Mouse (Mus musculus): ENCODE results near the gene Hltf. TPM values are rescaled to one million over a fixed set of nuclear protein-coding genes. Genes with fewer than 3 reads are reported as not detected.
A peak's percentile ranks its signal among the peaks of the same experiment; 100 is the strongest.
"Not testable (repeated sequence)": the region's sequence is repeated elsewhere in the genome, so short reads cannot be mapped to it uniquely, and the experiment has no call there.

Hltf gene
- 10 to 100 TPM; 10.4 to 14.2 TPM for total RNA-seq (2021)
- long read RNA-seq, experiment 1, full-length matches to known transcripts: 4 of 8 reads
- long read RNA-seq, experiment 1, partial matches to known transcripts: 1 of 8 reads
- long read RNA-seq, experiment 1, other reads (novel, unspliced or antisense): 3 of 8 reads
- long read RNA-seq, experiment 2, partial matches to known transcripts: 0 of 1 reads
- long read RNA-seq, experiment 2, other reads (novel, unspliced or antisense): 1 of 1 reads

GRCm38 (mm10) chr3:20057306-20058196 lies at the start of gene Hltf:
Hltf (plus strand) TSS chr3:20057811.
- DNase-seq: peak; percentile 97 to 98

GRCm38 (mm10) chr3:20010464-20010863 lies 47.1 kb upstream of the Hltf start:
- DNase-seq: no peak

DNA sequence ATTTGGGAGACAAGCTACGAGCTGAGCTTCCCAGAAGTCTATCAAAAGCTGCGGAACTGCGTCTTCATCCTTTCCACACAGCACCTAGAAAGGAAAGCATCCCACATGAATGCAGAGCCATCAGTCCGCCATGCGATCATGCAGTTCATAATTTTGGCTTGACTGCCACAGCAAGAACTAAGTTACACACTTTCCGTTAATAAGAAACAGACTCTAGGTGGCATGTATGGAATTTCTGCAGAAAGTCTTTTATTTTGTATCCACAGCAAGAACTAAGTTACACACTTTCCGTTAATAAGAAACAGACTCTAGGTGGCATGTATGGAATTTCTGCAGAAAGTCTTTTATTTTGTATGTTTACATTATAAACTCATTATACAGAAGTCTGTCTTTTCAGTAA lies 46.7 kb upstream of the Hltf start:
- DNase-seq: not testable (repeated sequence)

GRCm38 (mm10) chr3:20014454-20014853 lies 43.2 kb upstream of the Hltf start:
- peak in 1 of 2 experiments; percentile 19 for DNase-seq

DNA sequence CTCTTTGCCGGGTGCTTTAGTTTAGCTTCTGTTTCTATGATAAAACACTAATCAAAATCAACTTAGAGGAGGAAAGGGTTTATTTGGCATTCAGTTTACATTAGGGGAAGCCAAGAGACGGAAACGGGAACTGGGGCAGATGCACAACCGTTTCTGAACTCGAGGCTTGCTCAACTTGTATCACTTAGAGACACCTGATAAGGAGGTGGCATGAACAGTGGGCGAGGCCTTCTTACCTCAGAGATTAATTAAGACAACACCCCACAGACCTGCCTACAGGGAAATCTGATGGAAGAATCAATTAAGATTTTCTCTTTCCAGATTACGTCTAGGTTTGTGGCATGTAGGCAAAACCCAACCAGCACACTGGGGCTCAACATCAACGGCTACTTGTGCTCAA lies 39.5 kb upstream of the Hltf start:
- DNase-seq: no peak

DNA sequence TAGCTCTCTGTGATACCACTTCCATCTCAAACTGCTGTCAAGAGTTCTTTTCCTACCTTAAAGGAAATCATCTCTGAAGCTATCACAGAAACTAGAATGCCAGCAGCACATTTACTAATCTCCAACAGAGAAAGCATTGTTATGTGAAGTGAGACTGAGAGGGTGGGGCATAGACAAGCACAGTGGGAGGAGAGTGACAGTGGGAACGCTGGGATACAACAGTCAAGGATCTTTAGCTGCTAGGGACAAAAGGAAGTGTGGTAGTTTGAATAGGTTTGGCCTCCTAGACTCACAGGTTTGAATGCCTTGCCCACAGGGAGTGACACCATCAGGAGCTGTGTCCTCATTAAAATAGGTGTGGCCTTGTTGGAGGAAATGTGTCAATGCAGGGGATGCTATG lies 33.8 kb upstream of the Hltf start:
- no peak for DNase-seq

GRCm38 (mm10) chr3:20026481-20026880 lies 31.1 kb upstream of the Hltf start:
- DNase-seq: no peak

GRCm38 (mm10) chr3:20026996-20027689 lies 30.5 kb upstream of the Hltf start:
- peak in 1 of 2 experiments; percentile 52 for DNase-seq

- no peak for DNase-seq
Measured at GRCm38 (mm10) chr3:20027788-20028187, 29.8 kb upstream of the Hltf start.

DNA sequence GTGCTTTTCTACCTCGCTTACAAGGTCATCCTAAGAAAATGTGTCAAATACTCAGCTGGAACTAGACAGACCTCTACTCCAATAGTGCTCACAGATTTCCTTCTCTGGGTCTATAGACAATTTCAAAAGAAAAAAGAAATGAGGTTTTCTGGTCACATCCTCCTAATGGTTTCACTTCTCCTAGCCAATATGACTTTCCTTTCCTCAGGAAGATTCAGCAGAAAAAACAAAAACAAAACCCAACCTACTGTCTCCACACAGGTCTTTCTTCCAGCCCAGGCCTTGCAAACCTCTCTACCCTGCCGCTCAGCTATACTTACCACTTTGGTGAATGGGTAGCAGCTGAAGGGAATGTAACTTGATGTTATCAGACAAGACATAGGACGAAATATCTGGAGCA lies 29.0 kb upstream of the Hltf start:
- DNase-seq: peak in 1 of 2 experiments; percentile 19

GRCm38 (mm10) chr3:20030807-20031206 lies 26.8 kb upstream of the Hltf start:
- DNase-seq: no peak

- DNase-seq: no peak
Measured at GRCm38 (mm10) chr3:20033761-20034718, 23.6 kb upstream of the Hltf start.

DNA sequence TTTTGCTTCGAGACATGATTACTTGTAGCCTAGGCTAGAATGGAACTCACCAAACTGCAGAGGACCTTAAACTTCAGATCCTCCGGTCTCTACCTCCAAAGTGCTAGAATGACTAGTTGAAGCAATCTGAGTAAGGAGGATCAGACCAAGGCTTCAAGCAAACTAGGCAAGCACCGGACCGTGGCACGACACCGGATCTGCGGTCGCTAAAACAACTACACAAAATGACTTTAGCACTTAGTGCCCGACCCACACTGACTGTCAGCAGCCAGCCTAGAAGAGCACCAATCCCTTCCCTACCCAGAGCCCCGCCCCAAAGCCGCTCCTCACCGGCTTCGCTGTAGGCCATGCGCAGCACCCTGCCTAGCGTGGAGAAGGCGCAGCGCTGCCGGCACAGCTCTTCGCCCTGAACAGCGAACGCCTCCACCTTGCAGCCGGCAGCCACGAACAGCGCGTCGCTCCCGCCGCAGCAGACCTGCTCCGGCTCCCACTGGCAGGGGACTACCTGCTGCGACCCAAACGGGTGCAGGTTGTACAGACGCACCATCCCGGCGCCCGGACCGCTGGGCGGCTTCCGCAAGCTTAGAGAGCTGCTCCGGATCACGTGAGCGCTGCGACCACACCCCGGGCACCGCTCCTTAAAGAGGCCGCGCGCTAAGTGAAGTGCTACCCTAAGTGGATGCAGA lies 22.7 kb upstream of the Hltf start, which contains the start of gene Hps3:
Gene Hps3 (minus strand): TSS at position 597 of the 686 bp plus-strand sequence.
- peak; percentile 93 for DNase-seq

DNA sequence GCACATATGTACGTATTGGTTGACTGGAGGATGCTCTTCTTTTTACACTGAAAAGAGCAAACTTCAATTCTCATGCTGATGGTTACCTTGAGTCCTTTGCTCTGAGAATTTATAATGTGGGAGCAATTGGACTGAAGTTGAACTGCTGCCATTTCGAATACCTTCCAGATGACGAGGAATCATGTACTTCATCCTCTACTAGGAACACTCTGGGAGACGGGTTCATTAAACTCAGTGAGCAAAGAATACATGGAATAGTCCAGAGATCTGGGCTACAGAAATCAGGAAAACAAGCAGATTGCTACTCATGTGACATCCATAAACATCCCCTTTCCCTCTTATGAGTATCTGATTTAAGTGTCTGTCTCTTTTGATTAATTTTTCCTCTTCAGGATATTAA lies 21.5 kb upstream of the Hltf start:
- DNase-seq: no peak

- DNase-seq: not testable (repeated sequence)
Measured at GRCm38 (mm10) chr3:20041461-20041860, 16.1 kb upstream of the Hltf start.

GRCm38 (mm10) chr3:20044736-20045135 lies 12.9 kb upstream of the Hltf start:
- not testable (repeated sequence) for DNase-seq

DNA sequence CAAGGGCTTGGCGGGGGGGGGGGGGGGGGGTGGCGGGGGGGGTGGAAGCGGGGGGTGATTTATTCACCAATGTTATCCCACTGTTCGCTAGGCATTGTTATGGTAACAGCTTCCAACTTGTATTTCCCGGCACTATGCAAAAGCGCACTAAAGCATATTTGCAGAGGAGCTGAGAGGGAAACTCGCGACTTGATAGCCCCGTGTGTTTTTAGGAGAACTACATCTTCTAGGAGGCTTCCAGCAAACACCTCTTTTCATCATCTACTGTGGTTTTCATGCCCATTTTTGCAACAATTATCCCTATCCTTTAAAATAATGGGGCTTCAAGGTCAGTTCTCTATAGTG lies 558 bp downstream of the Hltf start:
- no peak for DNase-seq

DNA sequence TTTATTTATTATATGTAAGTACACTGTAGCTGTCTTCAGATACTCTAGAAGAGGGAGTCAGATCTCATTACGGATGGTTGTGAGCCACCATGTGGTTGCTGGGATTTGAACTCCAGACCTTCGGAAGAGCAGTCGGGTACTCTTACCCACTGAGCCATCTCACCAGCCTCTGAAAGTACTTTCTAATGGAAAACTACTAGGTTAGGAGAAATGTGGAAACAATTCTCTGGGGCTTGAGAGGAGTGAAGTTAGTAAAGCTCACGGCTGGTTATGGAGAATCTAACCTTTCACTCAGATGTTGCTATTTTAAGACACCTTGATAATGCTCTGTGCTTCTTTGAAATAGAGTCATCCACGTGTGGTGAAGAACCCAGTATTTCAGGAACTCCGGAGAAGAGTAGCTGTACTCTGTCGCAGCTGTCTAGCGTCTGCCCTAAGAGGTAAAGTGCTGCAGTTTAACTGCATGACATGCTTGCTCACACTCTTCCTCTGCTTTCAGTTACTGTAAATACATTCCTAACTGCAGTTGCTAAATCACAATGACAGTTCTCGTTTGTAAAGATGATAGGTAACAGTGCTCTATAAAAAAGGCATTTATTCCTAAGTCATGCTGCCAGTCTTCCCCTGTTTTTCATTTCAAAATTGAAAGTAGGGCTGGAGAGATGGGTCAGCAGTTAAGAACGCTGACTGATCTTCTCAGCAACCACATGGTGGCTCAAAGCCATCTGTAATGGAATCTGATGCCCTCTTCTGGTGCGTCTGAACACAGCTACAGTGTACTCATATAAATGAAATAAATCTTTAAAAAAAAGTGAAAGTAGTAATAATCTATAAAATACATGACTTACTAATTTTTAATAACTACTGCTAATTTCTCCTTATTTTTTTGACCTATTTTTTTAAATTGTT lies 18.8 kb downstream of the Hltf start:
- DNase-seq: peak; percentile 13 to 15

- DNase-seq: peak; percentile 64 to 69
Measured at GRCm38 (mm10) chr3:20082161-20082560, 24.6 kb downstream of the Hltf start.

GRCm38 (mm10) chr3:20103830-20104229 lies 46.2 kb downstream of the Hltf start:
- no peak for DNase-seq

Data from heart, adult 18-20 months (tissue).